ENCODE assay signal across 8 mouse cellular contexts in the genomic region with DNA sequence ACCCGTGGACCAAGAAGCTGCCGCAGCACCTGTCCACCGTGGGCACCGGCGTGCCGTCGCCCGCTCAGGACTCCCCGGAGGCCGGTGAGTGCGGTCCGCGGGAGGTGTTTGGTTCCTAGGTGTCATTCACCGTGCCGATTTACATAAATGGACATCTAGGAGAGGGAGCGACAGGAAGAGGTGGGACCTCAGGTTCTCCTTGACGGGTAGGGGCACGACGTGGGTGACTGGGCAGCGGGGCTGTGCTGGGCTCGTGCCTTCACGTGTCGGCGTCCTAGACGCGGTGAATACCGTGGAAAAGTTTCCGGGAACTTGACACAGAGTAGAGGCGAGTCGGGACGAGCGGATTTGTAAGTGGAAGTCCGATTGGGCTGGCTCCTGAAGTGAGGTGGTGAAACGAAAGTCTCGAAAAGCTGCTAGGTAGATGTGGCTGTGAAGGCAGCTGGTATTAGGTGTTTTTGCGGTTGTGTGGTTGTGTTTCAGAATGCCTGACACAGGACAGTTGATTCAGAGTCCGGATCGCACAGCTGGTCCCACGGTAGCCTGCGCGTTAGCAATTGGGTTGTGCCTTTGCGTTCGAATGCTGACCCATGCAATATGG. TPM values are rescaled to one million over a fixed set of nuclear protein-coding genes. Genes with fewer than 3 reads are reported as not detected.
A peak's percentile ranks its signal among the peaks of the same experiment; 100 is the strongest.
DNase-seq lines count a peak whose midpoint lies in the region; ATAC-seq lines count a peak whose summit lies in the region.

No protein-coding gene starts in this region.

- H3K4me3 ChIP-seq in hindbrain, embryonic 16.5 days (ENCODE audit: low read length): peak overlapping the region; percentile 86
- peak overlapping the region; percentile 52 for H3K4me3 ChIP-seq in limb, embryonic 11.5 days (ENCODE audit: low read depth, low read length)
- peak overlapping the region; percentile 64 for H3K4me3 ChIP-seq in midbrain, embryonic 11.5 days (ENCODE audit: low read depth, low read length)

- no peak for ATAC-seq in hindbrain, embryonic 16.5 days
- no peak for ATAC-seq in limb, embryonic 11.5 days (ENCODE audit: insufficient number of reproducible peaks, low FRiP score, low TSS enrichment, low read depth)
- 0 out of 2 replicates have a peak, but pooled peaks have one; percentile 1 for ATAC-seq in midbrain, embryonic 11.5 days (ENCODE audit: low FRiP score)

- H3K4me1 ChIP-seq in hindbrain, embryonic 16.5 days (ENCODE audit: control insufficient read depth, insufficient read depth, low read depth, low read length): peaks cover 11% of the 10 kb centered on the region
- no peaks in the 10 kb centered on the region for H3K4me1 ChIP-seq in limb, embryonic 11.5 days (ENCODE audit: control insufficient read depth, insufficient read depth, low read length)
- peaks cover 6% of the 10 kb centered on the region for H3K4me1 ChIP-seq in midbrain, embryonic 11.5 days (ENCODE audit: control insufficient read depth, insufficient read depth, low read length)

- H3K9me3 ChIP-seq in hindbrain, embryonic 16.5 days (ENCODE audit: control insufficient read depth, low read length): no peaks in the 10 kb centered on the region
- no peaks in the 10 kb centered on the region for H3K9me3 ChIP-seq in limb, embryonic 11.5 days (ENCODE audit: control insufficient read depth, low read length)
- H3K9me3 ChIP-seq in midbrain, embryonic 11.5 days (ENCODE audit: control insufficient read depth, low read length): no peaks in the 10 kb centered on the region

- no peaks in the 10 kb centered on the region for H3K27me3 ChIP-seq in hindbrain, embryonic 16.5 days (replicated peaks; ENCODE audit: control insufficient read depth, insufficient read depth, low read length)
- H3K27me3 ChIP-seq in limb, embryonic 11.5 days (ENCODE audit: control insufficient read depth, insufficient read depth, low read length): peaks cover 20% of the 10 kb centered on the region; the same call in 1 of the 2 replicates
- peaks cover 16% of the 10 kb centered on the region for H3K27me3 ChIP-seq in midbrain, embryonic 11.5 days (ENCODE audit: control insufficient read depth, insufficient read depth, low read length)

- WGBS in hindbrain, embryonic 16.5 days: under 1% methylated on average over 40 of the region's 43 CpGs
- WGBS in limb, embryonic 11.5 days: under 1% methylated on average over 43 of the region's 43 CpGs
- WGBS in midbrain, embryonic 11.5 days: under 1% methylated on average over 43 of the region's 43 CpGs

- H3K36me3 ChIP-seq in hindbrain, embryonic 16.5 days (ENCODE audit: control insufficient read depth, insufficient read depth, low read length): no peaks in the 10 kb centered on the region
- H3K36me3 ChIP-seq in limb, embryonic 11.5 days (ENCODE audit: control insufficient read depth, insufficient read depth, low read length): no peaks in the 10 kb centered on the region
- H3K36me3 ChIP-seq in midbrain, embryonic 11.5 days (ENCODE audit: control insufficient read depth, insufficient read depth, low read length): no peaks in the 10 kb centered on the region

- H3K4me2 ChIP-seq in hindbrain, embryonic 16.5 days (ENCODE audit: low read length): peak overlapping the region; percentile 99
- peak overlapping the region; percentile 97 for H3K4me2 ChIP-seq in limb, embryonic 11.5 days (ENCODE audit: low read depth, severe bottlenecking)
- H3K4me2 ChIP-seq in midbrain, embryonic 11.5 days: peak overlapping the region; percentile 87

- peak; percentile 27 for DNase-seq in right cerebral cortex, adult 18-20 months
- no peak for DNase-seq in right cerebral cortex, postnatal 14 days
- peak; percentile 54 to 63 for DNase-seq in cerebellum, postnatal 14 days
- DNase-seq in gastrocnemius, adult 18-20 months (ENCODE audit: low spot score): peak; percentile 64
- DNase-seq in limb, embryonic 11.5 days (ENCODE audit: low spot score): peak; percentile 65
- DNase-seq in midbrain, embryonic 11.5 days (ENCODE audit: low spot score, missing footprints): peak; percentile 96
- peak; percentile 66 for DNase-seq in spleen, adult 12 weeks (ENCODE audit: low spot score)

- 0 out of 2 replicates have a peak overlapping the region, but pooled peaks have one; percentile 82 for H3K27ac ChIP-seq in hindbrain, embryonic 16.5 days (ENCODE audit: low read depth, low read length)
- H3K27ac ChIP-seq in limb, embryonic 11.5 days (replicated peaks; ENCODE audit: low read depth, low read length): no peak overlapping the region
- no peak overlapping the region for H3K27ac ChIP-seq in midbrain, embryonic 11.5 days (ENCODE audit: low read depth, low read length)

- peak overlapping the region; percentile 84 for H3K9ac ChIP-seq in hindbrain, embryonic 16.5 days (ENCODE audit: low read depth, low read length)
- peak overlapping the region; percentile 52 for H3K9ac ChIP-seq in limb, embryonic 11.5 days (ENCODE audit: low read length)
- peak overlapping the region; percentile 69 for H3K9ac ChIP-seq in midbrain, embryonic 11.5 days (ENCODE audit: low read length)

RNA-seq across cellular contexts. Expression of gene Larp1b, which starts 1.1 kb away (rescaled TPM):
- total RNA-seq in gastrocnemius, adult 18-20 months (2021): 10 to 100 TPM; 64.4 to 72.7 TPM
- polyA plus RNA-seq in hindbrain, embryonic 16.5 days (2015; fragmentation: Nextera tagmentation; extraction: Ambion mirVana): 4.6 and 5.6 TPM in 2 replicates
- 0.54 and 0.99 TPM in 2 replicates for polyA plus RNA-seq in limb, embryonic 11.5 days (2014; fragmentation: Nextera tagmentation; extraction: Ambion mirVana)
- 2.4 TPM in 2 replicates for polyA plus RNA-seq in midbrain, embryonic 11.5 days (2014; fragmentation: Nextera tagmentation; extraction: Ambion mirVana)

RNA-seq across cellular contexts. Expression of gene 1700034I23Rik, which starts 48.4 kb away (rescaled TPM):
- total RNA-seq in gastrocnemius, adult 18-20 months (2021): under 1 TPM in 1 of 2 experiments, not detected in 1; 0.16 TPM
- polyA plus RNA-seq in hindbrain, embryonic 16.5 days (2015; fragmentation: Nextera tagmentation; extraction: Ambion mirVana): 0.20 and 0.27 TPM in 2 replicates
- 0.09 and 0.16 TPM in 2 replicates for polyA plus RNA-seq in limb, embryonic 11.5 days (2014; fragmentation: Nextera tagmentation; extraction: Ambion mirVana)
- 0.08 and 0.18 TPM in 2 replicates for polyA plus RNA-seq in midbrain, embryonic 11.5 days (2014; fragmentation: Nextera tagmentation; extraction: Ambion mirVana)
